Mouse (Mus musculus): ENCODE results near the gene Tctex1d4. TPM values are rescaled to one million over a fixed set of nuclear protein-coding genes. Genes with fewer than 3 reads are reported as not detected.

Tctex1d4 gene
- polyA plus RNA-seq, 1 experiment, result 0.28 TPM

GRCm38 (mm10) chr4:117097969-117098763 lies 28.4 kb upstream of the Tctex1d4 start:
- Histone ChIP-seq H3K4me3 (ENCODE audit: control insufficient read depth, low read depth, low read length) (no peak overlapping the region; the same call in 1 of the 2 replicates), H3K4me1 (ENCODE audit: control insufficient read depth, insufficient read depth, low read length) (peaks cover 7% of the 10 kb centered on the region), H3K27me3 (ENCODE audit: control insufficient read depth, insufficient read depth, low read length) (no peaks in the 10 kb centered on the region), H3K36me3 (ENCODE audit: control insufficient read depth, insufficient read depth, low read length) (no peaks in the 10 kb centered on the region), H3K27ac (ENCODE audit: control insufficient read depth, insufficient read depth, low read depth, low read length) (no peak overlapping the region)
- no peak for TF ChIP-seq CTCF (IDR thresholded peaks at IDR 0.05; ENCODE audit: control insufficient read depth, insufficient read depth, insufficient replicate concordance, low read depth, low read length)
- no peak for TF ChIP-seq POLR2A (IDR thresholded peaks at IDR 0.05; ENCODE audit: control insufficient read depth, low read depth, low read length)

- Histone ChIP-seq H3K36me3 (ENCODE audit: control insufficient read depth, insufficient read depth, low read length) (no peaks in the 10 kb centered on the region), H3K4me3 (ENCODE audit: control insufficient read depth, low read depth, low read length) (no peak overlapping the region), H3K27ac (ENCODE audit: control insufficient read depth, insufficient read depth, low read depth, low read length) (no peak overlapping the region), H3K27me3 (ENCODE audit: control insufficient read depth, insufficient read depth, low read length) (no peaks in the 10 kb centered on the region), H3K4me1 (ENCODE audit: control insufficient read depth, insufficient read depth, low read length) (peaks cover 7% of the 10 kb centered on the region)
- no peak for TF ChIP-seq CTCF (IDR thresholded peaks at IDR 0.05; ENCODE audit: control insufficient read depth, insufficient read depth, insufficient replicate concordance, low read depth, low read length)
- no peak for TF ChIP-seq POLR2A (IDR thresholded peaks at IDR 0.05; ENCODE audit: control insufficient read depth, low read depth, low read length)
These were observed 27.9 kb upstream of the Tctex1d4 start for GRCm38 (mm10) chr4:117098764-117099036.

- Histone ChIP-seq H3K27me3 (ENCODE audit: control insufficient read depth, insufficient read depth, low read length) (no peaks in the 10 kb centered on the region), H3K4me1 (ENCODE audit: control insufficient read depth, insufficient read depth, low read length) (peaks cover 7% of the 10 kb centered on the region), H3K27ac (ENCODE audit: control insufficient read depth, insufficient read depth, low read depth, low read length) (no peak overlapping the region), H3K4me3 (ENCODE audit: control insufficient read depth, low read depth, low read length) (no peak overlapping the region), H3K36me3 (ENCODE audit: control insufficient read depth, insufficient read depth, low read length) (no peaks in the 10 kb centered on the region)
- TF ChIP-seq POLR2A (IDR thresholded peaks at IDR 0.05; ENCODE audit: control insufficient read depth, low read depth, low read length) (no peak), CTCF (IDR thresholded peaks at IDR 0.05; ENCODE audit: control insufficient read depth, insufficient read depth, insufficient replicate concordance, low read depth, low read length) (no peak)
These were observed 26.6 kb upstream of the Tctex1d4 start for GRCm38 (mm10) chr4:117100036-117100435.

DNA sequence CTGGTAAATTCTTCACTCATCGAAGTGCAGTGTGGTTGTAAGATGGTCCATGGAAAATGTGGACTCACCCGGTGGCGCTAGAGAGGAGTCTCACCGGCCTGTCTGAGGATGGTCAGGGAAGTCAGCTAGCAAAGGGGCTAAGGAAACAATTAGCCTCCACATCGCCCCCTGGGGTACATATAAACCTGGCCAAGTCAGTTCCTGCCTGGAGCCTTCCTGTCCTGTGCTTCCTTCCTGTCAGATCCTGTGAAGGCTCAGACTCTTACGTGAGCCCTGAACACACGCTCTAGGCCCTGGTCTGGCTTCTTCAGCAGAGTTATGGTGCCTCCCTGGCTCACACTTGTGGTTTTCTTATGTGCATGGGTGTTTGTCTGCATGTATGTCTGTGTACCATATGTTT lies 25.4 kb upstream of the Tctex1d4 start:
- Histone ChIP-seq H3K27me3 (ENCODE audit: control insufficient read depth, insufficient read depth, low read length) (no peaks in the 10 kb centered on the region), H3K4me1 (ENCODE audit: control insufficient read depth, insufficient read depth, low read length) (peaks cover under 1% of the 10 kb centered on the region; the same call in 1 of the 2 replicates), H3K4me3 (ENCODE audit: control insufficient read depth, low read depth, low read length) (no peak overlapping the region), H3K36me3 (ENCODE audit: control insufficient read depth, insufficient read depth, low read length) (no peaks in the 10 kb centered on the region), H3K27ac (ENCODE audit: control insufficient read depth, insufficient read depth, low read depth, low read length) (no peak overlapping the region)
- TF ChIP-seq POLR2A (IDR thresholded peaks at IDR 0.05; ENCODE audit: control insufficient read depth, low read depth, low read length), result no peak

GRCm38 (mm10) chr4:117104672-117105071 lies 21.9 kb upstream of the Tctex1d4 start:
- H3K4me1 ChIP-seq (ENCODE audit: control insufficient read depth, insufficient read depth, low read length), result no peaks in the 10 kb centered on the region
- no peaks in the 10 kb centered on the region for H3K36me3 ChIP-seq (ENCODE audit: control insufficient read depth, insufficient read depth, low read length)
- peak overlapping the region; percentile 48 for H3K4me3 ChIP-seq (ENCODE audit: control insufficient read depth, low read depth, low read length)
- TF ChIP-seq POLR2A (IDR thresholded peaks at IDR 0.05; ENCODE audit: control insufficient read depth, low read depth, low read length) (no peak), CTCF (IDR thresholded peaks at IDR 0.05; ENCODE audit: control insufficient read depth, insufficient read depth, insufficient replicate concordance, low read depth, low read length) (no peak)
- no peaks in the 10 kb centered on the region for H3K27me3 ChIP-seq (ENCODE audit: control insufficient read depth, insufficient read depth, low read length)
- no peak overlapping the region for H3K27ac ChIP-seq (ENCODE audit: control insufficient read depth, insufficient read depth, low read depth, low read length)

DNA sequence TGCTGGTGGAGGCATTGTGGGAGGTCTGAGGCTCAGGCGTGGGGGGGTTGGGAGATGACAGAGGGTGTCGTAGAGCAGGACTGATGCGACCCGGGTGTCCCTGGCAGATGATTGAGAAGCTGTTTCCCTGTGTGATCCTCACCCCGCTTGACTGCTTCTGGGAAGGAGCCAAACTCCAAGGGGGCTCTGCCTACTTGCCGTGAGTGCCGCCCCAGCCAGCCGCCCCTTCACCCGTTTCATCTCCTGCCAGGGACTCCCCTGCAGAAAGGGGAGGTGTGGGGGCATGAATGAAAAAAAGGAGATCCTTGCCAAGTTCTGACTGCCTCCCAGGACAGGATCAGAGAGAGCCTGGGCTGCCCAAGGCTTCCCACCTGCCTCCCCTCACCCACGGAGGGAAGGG lies 21.5 kb upstream of the Tctex1d4 start:
- no peak overlapping the region for H3K27ac ChIP-seq (ENCODE audit: control insufficient read depth, insufficient read depth, low read depth, low read length)
- H3K27me3 ChIP-seq (ENCODE audit: control insufficient read depth, insufficient read depth, low read length), result no peaks in the 10 kb centered on the region
- TF ChIP-seq CTCF (IDR thresholded peaks at IDR 0.05; ENCODE audit: control insufficient read depth, insufficient read depth, insufficient replicate concordance, low read depth, low read length) (no peak), POLR2A (IDR thresholded peaks at IDR 0.05; ENCODE audit: control insufficient read depth, low read depth, low read length) (no peak)
- H3K4me1 ChIP-seq (ENCODE audit: control insufficient read depth, insufficient read depth, low read length), result no peaks in the 10 kb centered on the region
- peak overlapping the region; percentile 48 for H3K4me3 ChIP-seq (ENCODE audit: control insufficient read depth, low read depth, low read length)
- H3K36me3 ChIP-seq (ENCODE audit: control insufficient read depth, insufficient read depth, low read length), result no peaks in the 10 kb centered on the region

DNA sequence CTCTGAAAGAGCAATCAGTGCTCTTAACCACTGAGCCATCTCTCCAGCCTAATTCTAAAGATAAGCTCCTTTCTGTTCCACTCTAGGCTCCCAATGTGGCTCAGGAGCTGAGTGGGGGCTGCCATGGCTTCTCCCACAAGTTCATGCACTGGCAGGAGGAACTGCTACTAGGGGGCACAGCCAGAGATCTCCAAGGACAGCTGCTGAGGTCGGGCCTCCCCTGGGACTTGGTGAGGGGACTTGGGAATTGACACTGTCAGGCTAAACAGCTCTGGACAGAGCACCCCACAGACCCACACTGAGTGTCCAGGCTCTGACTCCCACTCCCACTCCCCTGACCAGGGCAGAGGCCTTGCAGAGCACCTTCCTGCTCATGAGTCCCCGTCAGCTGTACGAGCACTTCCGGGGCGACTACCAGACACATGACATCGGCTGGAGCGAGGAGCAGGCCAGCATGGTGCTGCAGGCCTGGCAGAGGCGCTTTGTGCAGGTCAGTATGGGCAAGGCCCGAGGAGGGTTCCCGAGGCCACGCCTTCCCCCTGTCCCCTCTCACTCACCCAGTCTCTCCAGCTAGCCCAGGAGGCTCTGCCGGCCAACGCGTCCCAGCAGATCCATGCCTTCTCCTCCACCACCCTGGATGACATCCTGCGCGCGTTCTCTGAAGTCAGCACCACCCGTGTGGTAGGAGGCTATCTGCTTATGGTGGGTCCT lies 18.6 kb upstream of the Tctex1d4 start:
- no peak overlapping the region for H3K4me3 ChIP-seq (ENCODE audit: control insufficient read depth, low read depth, low read length)
- no peak overlapping the region for H3K27ac ChIP-seq (ENCODE audit: control insufficient read depth, insufficient read depth, low read depth, low read length)
- no peaks in the 10 kb centered on the region for H3K27me3 ChIP-seq (ENCODE audit: control insufficient read depth, insufficient read depth, low read length)
- no peak for TF ChIP-seq POLR2A (IDR thresholded peaks at IDR 0.05; ENCODE audit: control insufficient read depth, low read depth, low read length)
- no peak for TF ChIP-seq CTCF (IDR thresholded peaks at IDR 0.05; ENCODE audit: control insufficient read depth, insufficient read depth, insufficient replicate concordance, low read depth, low read length)
- no peaks in the 10 kb centered on the region for H3K4me1 ChIP-seq (ENCODE audit: control insufficient read depth, insufficient read depth, low read length)
- no peaks in the 10 kb centered on the region for H3K36me3 ChIP-seq (ENCODE audit: control insufficient read depth, insufficient read depth, low read length)
